Mouse (Mus musculus): ENCODE measurements around the gene Nsmf.

Gene Nsmf

DNA sequence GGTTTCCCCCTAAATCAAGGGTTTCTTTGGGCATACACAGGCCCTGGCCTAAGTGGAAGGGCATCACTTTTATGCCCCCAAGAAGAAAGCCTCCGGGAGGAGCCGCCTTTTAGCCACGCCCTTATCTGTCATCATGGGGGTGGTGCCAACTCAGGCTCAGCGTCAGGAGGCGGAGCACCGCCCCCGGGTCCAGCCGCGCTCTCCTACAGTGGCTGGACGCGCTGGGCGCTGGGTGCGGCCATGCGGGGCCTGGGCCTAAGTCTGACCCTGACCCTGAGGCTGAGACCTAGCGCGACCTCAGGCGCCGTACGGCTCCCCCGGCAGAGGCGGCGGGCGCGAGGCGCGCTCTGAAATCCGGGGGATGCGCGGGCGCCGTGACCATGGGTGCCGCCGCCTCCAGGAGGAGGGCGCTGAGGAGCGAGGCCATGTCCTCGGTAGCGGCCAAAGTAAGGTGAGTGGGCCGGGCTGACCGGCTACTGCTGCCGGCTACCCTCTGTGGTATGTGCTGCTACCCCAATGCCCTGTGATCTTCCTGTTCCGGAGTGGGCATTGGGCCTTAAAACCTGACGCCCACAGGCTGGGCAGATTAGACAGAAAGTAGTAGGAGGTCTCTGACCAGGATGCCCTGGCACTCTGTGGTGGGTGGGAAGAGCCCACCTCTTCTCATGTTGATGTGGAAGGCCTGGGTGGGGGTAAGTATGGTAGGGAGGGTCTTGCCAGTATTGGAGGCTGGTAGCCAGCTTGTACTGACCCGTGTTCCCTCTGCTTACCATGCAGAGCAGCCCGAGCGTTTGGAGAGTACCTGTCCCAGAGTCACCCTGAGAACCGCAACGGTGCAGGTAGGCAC is at the start of gene Nsmf:
Gene Nsmf, plus strand, starts transcription at position 135 of the 847 bp plus-strand sequence.
- in situ Hi-C loops (cut with MboI; ENCODE audit: unreplicated experiment in 2 of 2): no loop called here

DNA sequence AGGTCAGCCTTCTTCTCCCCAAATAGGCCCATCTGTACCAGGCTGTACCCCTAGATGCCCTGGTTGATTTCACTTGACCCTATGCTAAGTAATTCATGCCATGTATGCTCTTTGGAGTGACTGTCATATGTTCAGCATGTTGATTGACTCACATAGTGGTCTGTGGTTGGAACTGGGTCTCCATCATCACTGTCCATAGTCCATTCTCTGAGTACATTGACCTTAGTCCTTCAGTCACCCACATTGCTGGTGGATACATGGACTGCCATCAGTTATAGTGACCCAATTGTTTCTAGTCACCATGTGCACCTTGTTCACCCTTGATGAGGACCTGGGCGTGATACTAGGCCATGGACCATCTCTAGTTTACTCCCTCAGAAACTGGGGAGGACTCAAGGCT is 47.4 kb upstream of the Nsmf start:
- in situ Hi-C loops (cut with MboI; ENCODE audit: unreplicated experiment in 2 of 2): no loop called here

DNA sequence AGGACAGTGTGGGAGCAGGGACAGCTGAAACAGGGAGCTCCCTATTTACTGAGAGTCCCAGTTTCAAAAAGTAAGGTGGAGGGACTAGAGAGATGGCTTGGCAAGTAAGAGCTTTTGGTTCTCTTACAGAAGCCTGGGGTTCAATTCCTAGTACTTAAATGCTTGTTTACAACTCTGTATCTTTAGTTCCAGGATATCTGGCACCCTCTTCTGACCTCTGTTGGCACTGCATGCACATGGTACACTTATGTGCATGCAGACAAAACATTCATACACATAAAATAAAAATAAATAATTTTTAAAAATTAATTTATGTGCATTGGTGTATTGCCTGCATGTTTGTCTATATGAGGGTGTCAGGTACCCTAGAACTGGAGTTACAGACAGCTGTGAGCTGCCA is 45.9 kb upstream of the Nsmf start:
- in situ Hi-C loops (cut with MboI; ENCODE audit: unreplicated experiment in 2 of 2): no loop called here

DNA sequence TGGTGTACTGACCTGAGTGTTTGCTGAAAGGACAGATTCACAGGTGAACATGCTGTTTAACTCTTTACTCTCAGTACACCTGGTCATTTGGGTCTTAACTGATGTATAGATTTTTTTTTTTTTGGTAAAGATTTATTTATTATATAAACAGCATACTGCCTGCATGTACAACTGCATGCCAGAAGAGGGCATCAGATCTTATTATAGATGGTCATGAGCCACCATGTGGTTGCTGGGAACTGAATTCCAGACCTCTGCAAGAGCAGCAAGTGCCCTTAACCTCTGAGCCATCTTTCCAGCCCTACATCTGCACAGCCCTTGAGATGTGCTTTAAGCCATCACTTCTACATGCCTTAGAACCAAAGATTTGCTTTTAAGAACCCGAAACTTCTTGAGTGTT is 31.5 kb upstream of the Nsmf start:
- in situ Hi-C loops (cut with MboI; ENCODE audit: unreplicated experiment in 2 of 2): no loop called here

DNA sequence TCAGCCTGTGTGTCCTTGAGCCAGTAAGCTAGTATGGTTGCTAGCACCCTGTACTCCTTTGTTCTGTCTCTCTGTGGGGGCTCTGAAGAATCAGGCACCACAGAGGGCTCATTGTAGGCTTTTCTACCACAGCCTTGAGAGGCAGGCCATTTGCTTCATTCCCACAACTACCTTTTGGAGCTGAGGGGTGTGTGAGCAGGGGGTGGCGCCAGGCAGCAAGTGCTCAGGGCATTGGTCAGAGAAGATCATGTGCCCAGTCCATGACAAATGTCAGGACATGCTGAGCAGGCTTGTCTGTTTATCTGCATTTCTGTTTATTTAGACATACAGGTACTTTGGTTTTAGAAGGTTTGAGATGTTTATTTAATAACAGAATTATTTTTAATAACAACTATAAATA is 29.0 kb upstream of the Nsmf start:
- in situ Hi-C loops (cut with MboI; ENCODE audit: unreplicated experiment in 2 of 2): no loop called here

DNA sequence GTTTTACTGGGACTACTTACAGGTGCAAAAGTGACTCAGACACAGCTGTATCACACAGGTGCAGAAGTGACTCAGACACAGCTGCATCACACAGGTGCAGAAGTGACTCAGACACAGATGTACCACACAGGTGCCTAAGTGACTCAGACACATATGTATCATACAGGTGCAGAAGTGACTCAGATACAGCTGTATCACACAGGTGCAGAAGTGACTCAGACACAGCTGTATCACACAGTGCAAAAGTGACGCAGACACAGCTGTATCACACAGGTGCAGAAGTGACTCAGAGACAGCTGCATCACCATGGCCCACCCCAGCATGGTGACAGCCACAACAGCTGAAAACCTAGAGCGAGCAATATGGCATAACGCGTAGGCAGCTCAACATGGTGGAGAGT is 19.2 kb upstream of the Nsmf start:
- in situ Hi-C loops (cut with MboI; ENCODE audit: unreplicated experiment in 2 of 2): no loop called here

DNA sequence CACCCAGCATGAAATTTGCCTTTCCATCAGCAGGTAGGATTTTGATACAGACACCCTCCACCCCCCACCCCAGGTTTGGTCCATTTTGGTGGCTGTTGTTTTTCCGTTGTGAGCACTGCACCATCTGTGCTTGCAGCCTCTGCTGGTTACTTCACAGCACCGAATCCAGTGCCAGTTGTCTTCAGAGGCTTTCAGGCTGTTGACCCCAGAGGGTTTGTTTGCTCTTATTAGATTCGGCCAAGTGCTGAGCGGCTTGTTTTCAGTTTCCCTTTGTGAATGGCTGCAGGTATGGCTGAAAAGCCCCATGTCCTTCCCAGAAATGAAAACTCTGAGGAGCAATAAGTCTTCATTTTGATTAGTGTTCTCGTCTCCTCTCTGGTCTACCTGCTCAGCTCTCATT is 14.1 kb upstream of the Nsmf start:
- in situ Hi-C loops (cut with MboI; ENCODE audit: unreplicated experiment in 2 of 2): no loop called here

DNA sequence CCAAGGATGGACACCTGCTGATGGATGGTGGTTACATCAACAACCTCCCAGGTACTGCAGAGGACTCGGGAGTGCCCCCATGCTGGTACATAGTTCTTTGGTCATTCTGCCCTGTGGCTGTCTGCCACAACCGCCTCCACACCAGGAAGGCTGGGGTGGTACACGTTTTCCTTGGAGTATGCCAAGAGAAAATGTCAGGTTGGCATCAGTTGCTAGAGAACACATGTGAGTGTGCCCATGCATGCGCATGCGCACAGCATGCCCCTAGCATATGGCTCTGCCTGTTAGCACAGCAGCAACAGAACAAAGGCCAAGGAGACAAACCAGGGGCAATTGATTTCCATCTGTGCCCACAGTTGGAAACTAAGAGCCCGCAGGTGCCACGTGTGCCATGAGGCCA is 3.2 kb upstream of the Nsmf start:
- in situ Hi-C loops (cut with MboI; ENCODE audit: unreplicated experiment in 2 of 2): no loop called here

DNA sequence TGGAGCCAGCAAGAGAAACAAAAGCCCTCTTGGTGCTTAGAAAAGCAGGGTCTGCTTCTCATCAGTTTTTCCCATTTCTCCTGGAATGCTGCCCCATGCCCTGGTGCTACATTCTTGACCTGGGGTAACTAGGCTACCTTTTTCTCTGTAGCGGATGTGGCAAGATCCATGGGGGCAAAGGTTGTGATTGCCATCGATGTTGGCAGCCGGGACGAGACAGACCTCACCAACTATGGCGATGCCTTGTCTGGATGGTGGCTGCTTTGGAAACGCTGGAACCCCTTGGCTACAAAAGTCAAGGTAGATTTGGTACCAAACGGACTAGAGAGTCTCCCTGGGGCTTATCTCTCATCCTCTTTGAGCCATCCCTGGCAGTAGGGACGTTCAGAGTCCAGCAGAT is 2.7 kb upstream of the Nsmf start:
- in situ Hi-C loops (cut with MboI; ENCODE audit: unreplicated experiment in 2 of 2): no loop called here

DNA sequence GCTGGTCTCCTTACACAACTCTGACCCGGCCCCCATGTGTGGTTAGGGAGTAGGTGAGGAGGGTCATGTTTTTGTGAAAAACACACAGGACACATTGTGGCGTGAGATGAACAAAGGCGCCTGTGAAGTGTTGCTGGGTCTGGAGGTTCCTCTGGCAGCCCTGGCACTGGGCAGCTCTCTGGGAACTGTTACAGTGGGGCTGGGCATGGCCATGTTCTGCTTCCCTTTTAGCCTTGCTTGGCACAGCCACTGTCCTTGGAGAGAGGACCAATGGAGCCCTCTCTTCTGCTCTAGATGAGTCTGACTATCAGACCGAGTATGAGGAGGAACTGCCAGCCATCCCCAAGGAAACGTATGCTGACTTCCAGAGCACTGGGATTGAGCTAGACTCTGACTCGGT is 1.1 kb upstream of the Nsmf start:
- in situ Hi-C loops (cut with MboI; ENCODE audit: unreplicated experiment in 2 of 2): no loop called here

DNA sequence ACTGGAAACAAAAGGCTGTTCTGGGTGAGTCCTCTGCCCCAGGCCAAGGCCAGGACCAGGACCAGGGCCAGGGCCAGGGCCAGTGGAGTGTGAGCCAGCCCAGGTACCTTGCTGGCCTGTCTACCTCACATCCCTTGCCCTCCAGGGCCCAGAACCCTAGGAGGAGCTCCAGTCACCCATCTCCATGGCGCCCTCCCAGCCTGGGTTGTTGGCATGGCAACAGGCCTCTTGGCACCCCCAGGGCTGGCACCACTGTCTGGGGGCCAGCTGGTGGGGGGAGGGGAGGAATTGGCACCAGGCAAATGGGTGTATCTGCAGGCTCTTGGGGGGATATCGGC is 882 bp downstream of the Nsmf start:
- in situ Hi-C loops (cut with MboI; ENCODE audit: unreplicated experiment in 2 of 2): no loop called here

DNA sequence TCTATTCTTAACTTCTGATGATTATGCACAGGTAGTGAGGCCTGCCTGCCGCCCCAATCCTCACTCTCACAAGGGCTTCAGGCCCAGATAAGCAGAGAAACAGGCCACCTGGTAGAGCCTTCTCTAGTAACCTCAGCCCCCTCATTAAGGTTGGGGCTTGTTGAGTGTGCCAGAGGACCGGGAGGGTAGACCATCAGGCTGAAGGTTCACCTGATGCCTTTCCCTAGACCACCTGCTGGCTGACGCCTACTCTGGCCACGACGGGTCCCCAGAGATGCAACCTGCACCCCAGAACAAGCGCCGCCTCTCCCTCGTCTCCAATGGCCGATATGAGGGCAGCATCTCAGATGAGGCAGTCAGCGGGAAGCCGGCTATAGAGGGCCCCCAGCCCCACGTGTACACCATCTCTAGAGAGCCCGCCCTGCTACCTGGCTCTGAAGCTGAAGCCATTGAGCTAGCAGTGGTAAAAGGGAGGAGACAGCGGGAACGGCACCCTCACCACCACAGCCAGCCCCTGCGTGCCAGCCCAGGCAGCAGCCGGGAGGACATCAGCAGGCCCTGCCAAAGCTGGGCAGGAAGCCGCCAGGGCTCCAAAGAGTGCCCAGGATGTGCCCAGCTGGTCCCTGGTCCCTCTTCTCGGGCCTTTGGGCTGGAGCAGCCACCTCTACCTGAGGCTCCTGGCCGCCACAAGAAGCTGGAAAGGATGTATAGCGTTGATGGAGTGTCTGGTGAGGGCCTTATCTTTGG is 1.4 kb downstream of the Nsmf start:
- in situ Hi-C loops (cut with MboI; ENCODE audit: unreplicated experiment in 2 of 2): no loop called here

DNA sequence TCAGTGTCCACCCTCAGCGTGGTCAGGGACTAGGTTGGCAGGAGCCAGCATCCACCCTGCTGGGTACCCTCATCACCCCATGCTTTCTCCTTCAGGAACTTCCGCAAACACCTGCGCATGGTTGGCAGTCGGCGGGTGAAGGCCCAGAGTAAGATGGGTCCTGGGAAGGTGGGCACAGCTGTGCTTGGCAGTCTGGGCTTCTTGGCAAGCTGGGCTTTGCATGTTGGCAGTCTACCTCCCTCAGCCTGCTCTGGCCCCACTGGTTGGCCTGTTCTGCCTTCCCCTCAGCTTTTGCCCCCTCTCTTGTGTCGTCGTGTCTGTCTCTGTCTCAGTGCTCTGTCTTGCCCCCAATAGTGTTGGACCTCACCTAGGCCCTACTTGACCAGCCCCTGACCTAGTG is 4.8 kb downstream of the Nsmf start:
- in situ Hi-C loops (cut with MboI; ENCODE audit: unreplicated experiment in 2 of 2): no loop called here

DNA sequence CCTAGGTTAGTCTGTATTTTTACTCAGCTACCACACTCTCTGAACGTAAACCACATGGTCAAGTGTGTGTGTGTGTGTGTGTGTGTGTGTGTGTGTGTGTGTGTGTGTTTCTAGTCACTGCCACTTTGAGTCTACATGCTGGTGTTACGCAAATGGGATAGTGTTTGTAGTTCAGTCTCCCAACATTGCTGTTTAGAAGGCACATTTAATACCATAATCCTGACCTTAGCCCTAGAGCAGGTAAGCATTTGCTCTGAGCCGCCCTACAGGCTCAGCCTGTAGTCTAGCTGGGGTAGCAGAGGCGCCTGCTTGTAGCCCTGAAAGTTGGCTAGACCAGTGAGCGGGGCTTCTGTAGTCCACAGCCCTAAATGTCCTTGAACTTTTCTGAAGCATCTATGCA is 9.4 kb downstream of the Nsmf start:
- in situ Hi-C loops (cut with MboI; ENCODE audit: unreplicated experiment in 2 of 2): no loop called here

DNA sequence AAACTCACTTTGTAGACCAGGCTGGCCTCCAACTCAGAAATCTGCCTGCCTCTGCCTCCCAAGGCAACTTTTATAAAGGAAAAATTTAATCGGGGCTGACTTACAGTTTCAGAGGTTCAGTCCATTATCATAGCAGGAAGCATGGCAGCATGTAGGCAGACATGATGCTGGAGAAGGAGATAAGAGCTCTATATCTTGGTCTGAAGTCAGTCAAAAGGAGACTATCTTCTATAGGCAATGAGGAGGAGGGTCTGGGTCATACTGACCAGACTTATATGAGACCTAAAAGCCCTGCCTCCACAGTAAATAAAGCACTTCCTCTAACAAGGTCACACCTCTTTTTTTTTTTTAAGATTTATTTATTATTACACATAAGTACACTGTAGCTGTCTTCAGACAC is 10.1 kb downstream of the Nsmf start:
- in situ Hi-C loops (cut with MboI; ENCODE audit: unreplicated experiment in 2 of 2): no loop called here

DNA sequence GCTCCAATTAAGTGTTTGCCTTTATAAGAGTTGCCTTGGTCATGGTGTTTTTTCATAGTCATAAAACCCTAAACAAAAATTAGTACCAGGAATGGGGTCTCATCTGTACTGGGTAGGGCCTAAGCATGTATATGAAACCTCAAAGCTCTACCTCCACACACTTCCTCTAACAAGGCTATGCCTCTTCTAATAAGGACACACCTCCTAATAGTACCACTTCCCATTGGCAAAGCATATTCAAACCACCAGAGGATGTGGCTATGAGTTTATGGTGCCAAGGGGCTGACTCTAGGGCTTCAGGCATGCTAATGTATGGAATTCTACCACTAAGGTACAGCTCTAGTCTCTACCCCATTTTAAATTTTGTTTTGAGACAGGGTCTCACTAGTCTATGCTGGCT is 11.4 kb downstream of the Nsmf start:
- in situ Hi-C loops (cut with MboI; ENCODE audit: unreplicated experiment in 2 of 2): no loop called here

DNA sequence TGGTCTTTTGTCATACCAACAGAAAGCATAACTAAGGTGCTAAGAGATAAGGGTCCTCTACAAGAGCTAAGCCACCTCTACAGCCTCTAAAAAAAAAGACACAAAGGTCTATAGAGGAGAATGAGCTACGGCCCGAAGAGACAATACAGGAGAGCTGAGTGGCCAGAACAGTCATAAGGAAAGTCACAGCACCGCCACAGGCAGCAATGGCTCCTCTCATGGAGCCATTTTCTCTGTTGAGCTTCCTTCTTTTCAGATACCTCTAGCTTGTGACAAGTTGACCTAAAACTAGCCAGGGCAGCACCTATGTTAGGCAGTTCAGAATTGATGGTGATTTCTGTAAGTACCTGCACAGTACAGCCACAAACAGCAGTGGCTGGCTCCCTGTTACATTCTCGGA is 12.4 kb downstream of the Nsmf start:
- in situ Hi-C loops (cut with MboI; ENCODE audit: unreplicated experiment in 2 of 2): no loop called here

DNA sequence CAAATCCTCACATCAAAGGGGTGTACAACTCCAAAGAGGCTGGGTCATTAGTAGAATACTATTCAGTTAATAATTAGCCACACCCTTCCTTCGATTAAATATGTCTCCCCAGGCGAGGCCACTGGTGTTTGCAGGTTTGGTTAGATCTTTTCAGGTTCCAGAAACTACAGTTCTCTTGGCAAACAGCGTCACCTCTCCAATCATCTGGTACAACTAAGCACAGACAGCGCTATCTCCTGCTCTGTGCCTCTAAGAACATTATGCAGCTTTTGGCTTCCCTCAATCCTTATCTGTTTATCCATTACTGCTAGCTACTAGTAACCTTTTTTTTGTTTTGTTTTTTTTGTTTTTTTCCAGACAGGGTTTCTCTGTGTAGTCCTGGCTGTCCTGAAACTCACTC is 15.4 kb downstream of the Nsmf start:
- in situ Hi-C loops (cut with MboI; ENCODE audit: unreplicated experiment in 2 of 2): no loop called here

DNA sequence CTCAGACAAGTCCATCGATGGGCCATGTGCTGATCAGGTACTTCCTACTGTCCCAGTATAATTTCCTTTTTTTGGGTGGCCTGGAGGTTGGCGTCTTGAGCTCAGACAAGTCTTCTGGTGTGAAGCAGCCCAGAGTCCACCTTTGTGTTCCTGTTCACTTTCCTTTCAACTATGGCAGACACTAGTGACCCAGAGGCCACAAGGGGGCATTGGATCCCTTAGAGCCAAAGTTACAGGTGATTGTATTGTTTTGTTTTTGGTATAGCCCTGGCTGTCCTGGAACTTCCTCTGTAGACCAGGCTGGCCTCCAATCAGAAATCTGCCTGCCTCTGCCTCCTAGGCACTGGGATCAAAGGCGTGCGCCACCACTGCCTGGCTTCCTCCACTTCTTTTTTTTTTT is 18.2 kb downstream of the Nsmf start:
- in situ Hi-C loops (cut with MboI; ENCODE audit: unreplicated experiment in 2 of 2): no loop called here

DNA sequence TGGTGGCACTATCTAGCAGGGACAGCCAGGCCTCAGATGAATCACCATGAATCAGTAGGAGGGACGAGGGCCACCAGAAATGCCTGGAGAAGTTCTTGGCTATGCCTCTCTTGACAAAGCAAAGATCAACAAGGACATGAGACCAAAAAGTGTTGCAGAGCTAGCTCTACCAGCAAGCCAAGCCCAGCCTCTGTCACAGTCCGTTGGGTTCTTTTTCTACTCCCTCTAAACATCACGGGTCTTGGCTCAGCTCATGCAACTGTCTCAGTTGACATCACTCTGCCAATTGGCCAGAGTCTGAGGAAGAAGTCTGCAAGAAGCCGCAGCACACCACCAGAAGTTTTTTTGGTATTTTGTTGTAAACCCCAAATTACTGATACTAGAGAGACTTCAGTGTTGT is 21.4 kb downstream of the Nsmf start:
- in situ Hi-C loops (cut with MboI; ENCODE audit: unreplicated experiment in 2 of 2): no loop called here

DNA sequence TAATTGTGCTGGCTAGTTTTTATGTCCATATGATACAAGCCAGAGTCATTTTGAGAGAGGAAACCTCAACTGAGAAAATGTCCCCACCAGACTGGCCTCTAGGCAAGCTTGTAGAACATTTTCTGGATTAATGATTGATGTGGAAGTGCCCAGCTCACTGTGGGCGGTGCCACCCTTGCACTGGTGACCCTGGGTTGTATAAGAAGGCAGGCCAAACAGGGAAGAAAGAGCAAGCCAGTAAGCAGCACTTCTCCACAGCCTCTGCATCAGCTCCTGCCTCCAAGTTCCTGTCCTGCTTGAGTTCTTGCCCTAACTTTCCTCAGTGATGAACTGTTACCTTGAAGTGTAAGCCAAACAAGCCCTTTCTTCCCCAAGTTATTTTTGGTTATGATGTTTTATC is 24.8 kb downstream of the Nsmf start:
- in situ Hi-C loops (cut with MboI; ENCODE audit: unreplicated experiment in 2 of 2): no loop called here

DNA sequence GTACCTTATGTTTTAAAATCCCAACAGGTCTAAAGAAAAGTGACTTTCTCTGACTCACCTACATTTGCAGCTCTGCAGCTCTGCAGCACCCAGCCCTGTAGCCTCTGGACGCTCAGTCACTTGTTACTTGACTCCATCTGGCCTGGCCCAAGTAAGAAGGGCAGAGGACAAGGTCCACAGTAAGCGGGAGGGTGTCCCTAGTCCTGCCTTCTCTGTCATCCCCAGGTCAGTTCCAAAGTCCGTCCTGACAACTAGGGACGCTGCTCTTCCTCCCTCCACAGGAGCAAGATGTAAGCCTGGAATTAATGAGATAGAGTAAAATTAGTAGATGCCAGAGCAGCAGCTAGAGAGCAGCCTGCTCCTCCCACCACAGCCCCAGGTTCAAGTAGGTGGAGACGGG is 25.9 kb downstream of the Nsmf start, which contains the start of gene Entpd8:
Gene Entpd8, plus strand, starts transcription at position 229 of the 400 bp plus-strand sequence.
- in situ Hi-C loops (cut with MboI; ENCODE audit: unreplicated experiment in 2 of 2): no loop called here
